Mouse (Mus musculus) midbrain, postnatal 0 days (tissue): ENCODE results near the gene Ift140. TPM values are rescaled to one million over a fixed set of nuclear protein-coding genes. Genes with fewer than 3 reads are reported as not detected.

Source experiments
- ATAC-seq: fragments of 200-750 bp; cut with Nextera tagmentation; 2 replicates; pipeline ENCODE4 v1.8.0; 2017; ENCODE audit warnings: moderate number of reproducible peaks, mild to moderate bottlenecking, moderate TSS enrichment, moderate library complexity; ENCODE audit not compliant: low FRiP score
- DNase-seq: peaks from one replicate; pipeline ENCODE4 v3.0.0-alpha.2; 2015; ENCODE audit warnings: low spot score
- H3K27ac ChIP-seq: fragments of 300-500 bp; sonication (generic); 2 replicates; pipeline ENCODE4 v1.5.1; 2014; ENCODE audit warnings: low read depth, mild to moderate bottlenecking, low read length, mixed read lengths
- H3K27me3 ChIP-seq: fragments of 300-500 bp; sonication (generic); 2 replicates; pipeline ENCODE4 v1.6.1; 2014; ENCODE audit warnings: low read length, control low read depth, mixed read lengths; ENCODE audit not compliant: insufficient read depth
- H3K36me3 ChIP-seq: fragments of 300-500 bp; sonication (generic); 2 replicates; pipeline ENCODE4 v1.6.1; 2014; ENCODE audit warnings: low read length, control low read depth, mixed read lengths; ENCODE audit not compliant: insufficient read depth
- H3K4me1 ChIP-seq: fragments of 300-500 bp; sonication (generic); 2 replicates; pipeline ENCODE4 v1.6.1; 2014; ENCODE audit warnings: mild to moderate bottlenecking, control low read depth, antibody characterized with exemption, low read length, mixed read lengths; ENCODE audit not compliant: insufficient read depth
- H3K4me2 ChIP-seq: fragments of 300-500 bp; sonication (generic); 2 replicates; pipeline ENCODE4 v1.6.1; 2014; ENCODE audit warnings: low read depth, mild to moderate bottlenecking, low read length, mixed read lengths; ENCODE audit not compliant: poor library complexity, severe bottlenecking
- H3K4me3 ChIP-seq: fragments of 300-500 bp; sonication (generic); 2 replicates; pipeline ENCODE4 v1.5.1; 2014; ENCODE audit warnings: low read depth, mild to moderate bottlenecking, low read length, moderate library complexity
- H3K9ac ChIP-seq: fragments of 300-500 bp; sonication (generic); replicated peaks from 2 replicates; pipeline ENCODE4 v1.6.1; 2014; ENCODE audit warnings: mild to moderate bottlenecking, low read length, moderate library complexity, mixed read lengths; ENCODE audit not compliant: poor library complexity, severe bottlenecking
- H3K9me3 ChIP-seq: fragments of 300-500 bp; sonication (generic); 2 replicates; pipeline ENCODE4 v1.6.1; 2016; ENCODE audit warnings: low read length, control low read depth
- CTCF ChIP-seq: IDR thresholded peaks from 2 replicates; pipeline ENCODE4 v1.5.1; 2016; ENCODE audit warnings: antibody characterized with exemption, mild to moderate bottlenecking
- WGBS: fragments of 180-500 bp; shearing (Covaris S2); extraction: QIAGEN DNeasy Blood & Tissue Kit; methylation state at CpG from one replicate; pipeline ENCODE4 v1.1.7; 2014; 5-methylcytosine and 5-hydroxymethylcytosine counted together
- polyA plus RNA-seq: library from polyadenylated mRNA; unstranded; fragments of >200 nt; fragmentation: Nextera tagmentation; extraction: Ambion mirVana; gene quantifications from 2 replicates; pipeline ENCODE4 v1.2.1, GENCODE M21; 2015
- total RNA-seq: library from RNA; depleted of rRNA; stranded (reverse); fragments of >200 nt; gene quantifications from 2 replicates; pipeline ENCODE4 v1.2.3, GENCODE M21; 2014

The Ift140 gene
- total and polyA plus RNA-seq, 2 experiments from 2014 or later = 13.5 to 39.8 TPM

DNA sequence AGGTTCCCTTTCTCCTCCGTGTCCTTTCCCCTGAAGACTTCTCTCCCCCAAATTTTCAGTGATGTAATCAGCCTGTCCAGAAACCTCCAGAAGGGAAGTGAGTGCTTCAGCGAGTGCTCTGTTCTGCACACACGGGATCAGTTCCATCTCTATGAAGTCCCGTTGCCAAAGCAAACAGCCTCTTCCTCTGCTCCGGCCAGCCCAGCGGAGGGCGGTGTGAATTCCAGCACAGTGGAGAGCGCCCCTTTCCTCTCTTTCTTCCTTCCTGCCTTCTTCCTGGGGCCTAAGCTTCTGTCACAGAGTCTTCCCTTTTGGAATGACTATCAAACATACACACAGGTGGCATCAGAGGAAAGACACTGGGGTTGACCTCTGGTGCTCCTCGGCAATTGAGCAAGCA, 48.5 kb downstream of the Ift140 start:
- DNase-seq = peak; percentile 6
- WGBS = 80% methylated on average over 9 of the region's 9 CpGs

DNA sequence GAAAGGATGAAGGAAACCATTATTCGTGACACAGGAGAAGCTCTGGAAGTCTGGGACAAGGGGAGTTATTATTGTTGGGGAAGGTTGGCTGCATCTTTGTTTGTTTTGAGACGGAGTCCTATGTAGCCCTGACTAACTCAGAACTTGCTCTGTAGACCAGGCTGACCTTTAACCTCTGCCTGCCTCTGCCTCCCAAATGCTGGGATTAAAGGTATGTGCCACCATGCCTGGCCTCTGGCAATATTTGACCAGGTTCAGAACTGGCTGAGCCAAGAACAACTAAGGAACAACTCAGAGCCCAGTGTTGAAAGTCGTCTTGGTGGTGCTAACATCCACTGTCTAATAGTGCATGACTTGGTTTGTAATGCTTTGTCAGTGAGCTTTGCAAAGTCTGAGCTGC, 49.3 kb downstream of the Ift140 start:
- H3K27ac ChIP-seq = no peak overlapping the region
- peaks cover 29% of the 10 kb centered on the region for H3K36me3 ChIP-seq
- no peaks in the 10 kb centered on the region for H3K4me1 ChIP-seq
- no peak overlapping the region for H3K4me3 ChIP-seq
- H3K9ac ChIP-seq = no peak overlapping the region
- no peak for TF ChIP-seq CTCF
- ATAC-seq = no peak
- H3K4me2 ChIP-seq = no peak overlapping the region
- H3K9me3 ChIP-seq = no peaks in the 10 kb centered on the region
- no peaks in the 10 kb centered on the region for H3K27me3 ChIP-seq
- no peak for DNase-seq
- WGBS = 86% methylated on average over 3 of the region's 3 CpGs

More for the DNA sequence above, 48.5 kb downstream of the Ift140 start:
- Histone ChIP-seq H3K4me2 (no peak overlapping the region), H3K27ac (no peak overlapping the region), H3K9me3 (no peaks in the 10 kb centered on the region), H3K9ac (no peak overlapping the region), H3K27me3 (no peaks in the 10 kb centered on the region), H3K4me1 (no peaks in the 10 kb centered on the region), H3K4me3 (no peak overlapping the region), H3K36me3 (peaks cover 33% of the 10 kb centered on the region)
- no peak for TF ChIP-seq CTCF
- ATAC-seq = no peak

DNA sequence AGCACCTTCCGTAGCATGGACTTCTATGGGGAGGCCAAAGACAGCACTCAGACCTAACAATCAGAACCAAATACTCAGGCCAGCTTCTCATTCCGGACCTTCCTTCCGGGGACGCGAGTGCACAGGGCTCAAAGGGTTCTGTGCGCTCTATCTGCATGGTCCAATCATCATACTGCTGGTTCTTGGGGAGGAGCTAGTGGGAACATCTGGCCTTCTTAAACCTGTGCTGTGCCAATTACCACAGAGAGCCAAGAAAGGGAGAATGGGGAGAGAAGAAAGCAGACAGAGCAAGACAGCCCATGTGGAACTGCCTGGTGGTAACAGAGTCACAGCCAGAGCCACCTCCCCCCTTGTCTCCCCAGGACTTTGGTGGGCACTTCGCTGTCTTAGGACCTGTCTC, 50.7 kb downstream of the Ift140 start:
- H3K9me3 ChIP-seq = no peaks in the 10 kb centered on the region
- H3K9ac ChIP-seq = no peak overlapping the region
- peaks cover 23% of the 10 kb centered on the region for H3K36me3 ChIP-seq
- no peak for TF ChIP-seq CTCF
- H3K4me2 ChIP-seq = no peak overlapping the region
- no peak overlapping the region for H3K27ac ChIP-seq
- no peaks in the 10 kb centered on the region for H3K4me1 ChIP-seq
- 95% methylated on average over 7 of the region's 7 CpGs for WGBS
- no peak for DNase-seq
- no peaks in the 10 kb centered on the region for H3K27me3 ChIP-seq
- ATAC-seq = no peak
- H3K4me3 ChIP-seq = no peak overlapping the region

DNA sequence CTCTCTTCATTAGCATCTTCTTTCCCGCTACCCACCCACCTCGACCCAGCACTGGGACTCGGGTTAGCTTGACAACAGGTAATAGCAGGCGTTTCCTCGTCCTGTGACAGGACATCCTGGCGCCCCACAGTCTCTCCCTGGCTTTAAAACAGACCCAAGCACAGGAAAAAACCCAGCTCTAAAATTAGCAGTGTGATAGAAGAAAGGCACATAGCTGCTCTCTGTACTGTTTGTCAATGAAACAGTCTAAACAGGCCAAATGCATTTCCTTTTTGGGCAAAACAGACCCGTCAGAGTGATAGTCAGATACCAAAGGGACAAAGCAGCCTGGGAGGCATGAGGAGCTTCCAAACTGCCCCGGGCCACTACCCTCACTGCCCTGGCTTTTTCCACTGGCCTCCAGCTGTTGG, 51.6 kb downstream of the Ift140 start:
- Histone ChIP-seq H3K36me3 (peaks cover 18% of the 10 kb centered on the region), H3K27ac (no peak overlapping the region), H3K9ac (no peak overlapping the region), H3K9me3 (no peaks in the 10 kb centered on the region), H3K4me3 (no peak overlapping the region), H3K4me1 (no peaks in the 10 kb centered on the region), H3K4me2 (no peak overlapping the region), H3K27me3 (no peaks in the 10 kb centered on the region)
- ATAC-seq (no peak), DNase-seq (no peak)
- no peak for TF ChIP-seq CTCF
- WGBS = 79% methylated on average over 8 of the region's 8 CpGs

DNA sequence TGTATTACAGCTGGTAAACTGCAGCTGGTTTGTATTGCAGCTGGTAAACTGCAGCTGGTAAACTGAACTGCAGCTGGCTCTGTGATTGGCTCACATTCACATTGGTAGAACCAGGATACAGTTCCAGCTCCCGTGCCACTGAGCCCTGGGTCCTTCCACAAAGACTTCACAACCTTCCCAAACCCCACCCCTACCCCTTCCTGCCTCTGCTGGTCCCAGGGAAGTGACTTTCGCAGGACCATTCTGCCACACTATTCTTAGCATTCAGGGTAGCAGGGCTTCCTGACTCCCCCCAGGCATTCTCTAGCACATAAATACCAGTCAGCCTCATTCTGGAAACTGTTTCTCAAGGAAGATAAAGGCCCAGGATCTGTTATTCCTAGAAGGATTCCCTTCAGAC, 52.8 kb downstream of the Ift140 start:
- peaks cover 24% of the 10 kb centered on the region for H3K36me3 ChIP-seq
- ATAC-seq = no peak
- H3K4me1 ChIP-seq = no peaks in the 10 kb centered on the region
- no peak overlapping the region for H3K4me2 ChIP-seq
- H3K27ac ChIP-seq = no peak overlapping the region
- H3K9me3 ChIP-seq = no peaks in the 10 kb centered on the region
- no peak overlapping the region for H3K9ac ChIP-seq
- DNase-seq = no peak
- 83% methylated on average over 2 of the region's 2 CpGs for WGBS
- no peak overlapping the region for H3K4me3 ChIP-seq
- H3K27me3 ChIP-seq = no peaks in the 10 kb centered on the region
- TF ChIP-seq CTCF = no peak

DNA sequence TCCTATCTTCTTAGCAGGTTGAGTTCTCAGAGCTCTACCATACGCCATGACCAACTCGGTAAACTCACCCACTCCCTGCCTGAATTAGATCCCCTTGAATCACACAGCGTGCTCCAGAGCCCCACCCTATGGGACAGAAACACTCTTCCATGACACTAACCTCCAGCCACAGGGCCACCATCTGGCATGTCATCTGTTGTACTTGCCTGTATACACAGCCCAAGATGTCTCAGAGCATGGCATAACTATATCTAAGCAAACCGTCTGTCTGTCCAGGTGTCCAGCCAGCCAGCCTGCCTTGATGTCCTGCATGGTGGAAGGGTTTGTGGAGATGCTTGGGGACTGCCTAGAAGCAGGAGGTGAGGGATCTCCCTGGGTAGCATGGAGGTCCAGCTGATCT, 61.0 kb downstream of the Ift140 start:
- TF ChIP-seq CTCF = no peak
- 87% methylated on average over 4 of the region's 4 CpGs for WGBS
- ATAC-seq (no peak), DNase-seq (peak; percentile 46)
- no peak overlapping the region for H3K4me2 ChIP-seq
- H3K4me3 ChIP-seq = no peak overlapping the region
- no peaks in the 10 kb centered on the region for H3K4me1 ChIP-seq
- H3K27me3 ChIP-seq = no peaks in the 10 kb centered on the region
- no peaks in the 10 kb centered on the region for H3K9me3 ChIP-seq
- no peak overlapping the region; the same call in 1 of the 2 replicates for H3K27ac ChIP-seq
- H3K9ac ChIP-seq = no peak overlapping the region
- H3K36me3 ChIP-seq = peaks cover 27% of the 10 kb centered on the region
